Mouse (Mus musculus) lung, postnatal 14 days (tissue): ENCODE results near the gene Efna3.

Source experiments
- DNase-seq: peaks from one replicate; pipeline ENCODE4 v3.0.0; 2021

Efna3 gene

DNA sequence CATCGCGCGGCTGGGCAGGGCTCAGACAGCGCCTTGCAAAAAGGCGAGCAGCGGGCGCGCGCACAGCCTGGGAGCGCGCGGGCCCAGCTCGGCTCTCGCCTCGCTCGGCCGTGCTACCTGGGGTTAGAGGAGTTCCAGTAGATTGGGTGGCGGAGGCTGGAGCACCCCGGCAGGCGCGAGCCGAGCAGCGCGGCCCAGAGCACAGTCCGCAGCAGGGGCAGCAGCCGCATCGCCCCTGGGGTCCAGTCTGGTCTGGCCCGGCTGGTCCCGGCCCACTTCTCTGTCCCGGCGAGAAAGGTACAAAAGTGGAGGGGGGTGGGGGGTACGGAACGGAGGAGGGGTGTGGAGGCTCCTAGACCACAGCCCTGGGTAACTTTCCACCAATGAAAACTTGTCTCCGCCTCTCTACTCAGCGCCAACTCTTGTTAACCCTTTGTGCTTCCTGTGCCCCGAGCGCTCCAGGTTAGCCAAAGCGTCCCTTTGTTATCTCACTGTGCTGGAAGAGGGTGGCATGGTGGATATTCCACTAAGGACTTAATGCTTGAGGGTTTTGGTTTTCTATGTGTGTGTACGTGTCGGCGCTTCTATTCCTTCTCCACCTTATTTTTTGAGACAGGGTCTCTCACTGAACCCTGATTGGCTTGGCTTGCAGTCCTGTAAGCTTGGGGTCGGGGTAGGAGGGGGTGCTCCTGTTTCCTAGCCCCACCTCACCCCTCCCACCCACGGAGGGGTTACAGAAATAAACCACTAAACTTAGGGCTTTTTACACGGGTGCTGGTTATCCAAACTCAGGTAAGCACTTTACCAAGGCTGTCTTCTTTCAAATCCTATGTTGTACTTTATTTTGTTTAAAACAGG is 15.2 kb upstream of the Efna3 start, which contains the start of gene Efna4:
Gene Efna4 (minus strand): TSS at position 308 of the 858 bp plus-strand sequence.
- peak; percentile 58 for DNase-seq

DNA sequence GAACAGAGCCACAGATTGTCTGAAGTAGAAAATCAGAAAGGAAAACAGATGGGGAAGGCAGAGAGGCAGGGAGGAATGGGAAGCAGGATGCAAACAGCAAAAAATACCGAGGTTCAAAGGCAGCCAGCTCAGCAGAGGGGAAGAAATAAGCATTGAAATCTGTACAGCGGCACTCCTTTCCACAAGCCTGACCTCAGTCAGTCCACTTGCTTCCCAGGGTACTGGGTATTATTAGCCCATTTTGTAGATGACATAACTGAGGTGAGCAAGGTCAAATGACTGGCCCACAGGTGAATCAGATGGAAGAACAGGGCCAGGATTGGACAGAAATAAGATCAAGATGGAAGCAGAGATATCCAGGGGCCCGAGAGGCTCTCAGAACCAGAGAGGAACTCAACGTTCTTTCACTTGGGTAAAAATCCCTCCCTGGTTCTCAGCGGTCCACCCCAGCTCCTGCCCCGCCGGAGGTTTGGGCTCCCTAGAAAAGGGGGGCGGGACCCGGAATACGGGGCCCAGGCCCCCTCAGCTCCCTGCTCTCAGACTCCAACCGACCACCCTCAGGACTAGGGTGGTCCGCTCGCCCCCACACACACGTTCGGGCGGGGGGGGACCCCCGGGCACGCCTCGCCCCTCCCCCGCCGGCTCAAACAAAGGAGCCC is 14.4 kb upstream of the Efna3 start:
- DNase-seq: no peak

DNA sequence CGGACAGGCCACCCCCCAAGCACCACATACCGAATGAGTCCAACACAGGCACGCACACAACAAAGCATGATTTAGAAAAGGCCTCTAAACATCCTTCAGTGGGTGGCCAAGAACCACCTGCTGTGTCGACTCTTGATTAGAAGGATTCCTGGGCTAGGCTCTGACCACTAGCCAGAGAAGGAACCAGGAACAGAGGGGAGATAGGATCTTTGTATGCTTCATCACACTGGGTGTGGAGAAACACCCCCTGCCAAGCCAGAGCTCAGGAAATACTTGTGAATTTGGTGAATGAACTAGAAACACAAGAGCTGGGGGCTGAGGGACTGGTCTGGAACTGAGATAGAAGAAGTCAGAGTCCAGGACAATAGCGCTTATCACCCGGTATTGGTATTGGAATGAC is 13.8 kb upstream of the Efna3 start:
- DNase-seq: no peak

DNA sequence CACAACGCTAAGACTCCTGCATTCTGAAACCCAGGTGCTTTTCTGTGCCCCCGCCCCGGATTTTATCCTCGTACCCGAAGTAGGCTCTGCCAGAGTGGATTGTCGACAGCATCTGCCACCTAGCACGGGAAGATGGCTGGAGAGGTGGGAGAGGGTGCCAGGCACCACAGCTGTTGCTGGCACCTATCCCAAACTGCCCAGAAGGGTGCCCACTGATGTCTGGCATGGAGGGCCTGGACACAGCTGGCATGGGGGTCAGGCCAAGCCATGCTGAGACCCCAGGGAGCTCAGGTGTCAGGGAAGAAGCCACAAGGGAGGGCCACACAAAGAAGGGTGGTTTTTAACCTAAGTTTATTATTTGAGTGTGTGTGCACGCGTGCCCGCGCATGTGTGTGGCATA is 10.3 kb upstream of the Efna3 start:
- DNase-seq: no peak

DNA sequence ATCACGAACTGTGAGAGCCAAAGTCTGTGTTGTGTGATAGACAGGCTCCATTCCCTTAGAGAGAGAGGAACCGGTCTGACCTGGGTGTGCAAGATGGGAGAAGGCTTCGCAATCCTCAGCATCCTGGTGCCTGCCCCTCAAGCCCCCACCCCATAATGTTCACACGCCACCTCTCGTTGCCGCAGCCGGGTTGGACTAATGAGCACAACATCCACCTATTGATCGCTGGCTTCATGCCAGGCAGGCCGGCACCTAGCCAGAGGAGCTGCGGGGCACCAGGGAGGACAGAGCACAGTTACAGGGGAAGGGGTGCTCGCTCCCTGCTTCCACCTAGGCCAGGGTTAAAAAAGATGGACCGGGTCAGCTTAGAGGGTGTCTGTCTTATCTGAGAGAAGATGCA is 9.7 kb upstream of the Efna3 start:
- DNase-seq: no peak

DNA sequence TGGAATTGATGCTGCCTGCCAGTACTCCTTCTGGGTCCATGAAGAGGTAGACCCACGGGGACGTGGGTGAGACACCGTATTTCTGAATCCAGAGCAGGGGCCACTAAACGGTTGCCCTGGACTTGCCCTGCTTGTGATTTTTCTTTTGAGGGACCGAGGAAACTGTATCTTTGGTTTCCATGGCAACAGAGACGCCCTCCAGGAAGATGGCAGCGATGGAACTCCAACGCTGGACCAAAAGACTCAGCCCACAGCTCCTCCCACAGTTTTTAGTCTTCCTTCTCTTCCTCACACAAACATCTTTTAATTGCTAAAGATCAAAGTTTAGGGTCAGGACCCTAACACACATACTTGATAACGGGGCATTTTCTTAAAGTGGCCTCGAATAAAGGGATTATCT is 9.2 kb upstream of the Efna3 start:
- DNase-seq: no peak

DNA sequence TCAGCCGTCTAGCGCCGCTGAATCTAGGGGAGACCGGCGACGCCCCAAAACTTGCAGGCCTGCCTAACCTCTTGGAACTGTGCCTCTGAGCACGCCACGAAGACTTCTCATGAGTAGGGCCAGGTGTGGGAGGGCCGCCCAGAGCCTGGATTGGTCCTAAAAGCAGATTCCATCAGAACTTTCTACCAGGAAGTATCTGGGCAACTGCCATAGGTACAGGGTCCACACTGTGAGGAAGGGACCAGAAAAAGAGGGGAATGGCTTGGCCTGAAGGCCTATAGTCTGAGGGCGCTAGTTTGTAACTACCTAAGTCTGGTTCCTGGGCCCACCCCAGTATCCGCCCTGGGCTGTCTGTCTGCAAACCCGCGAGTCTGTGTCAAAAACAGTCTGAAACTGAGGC is 8.8 kb upstream of the Efna3 start:
- no peak for DNase-seq

DNA sequence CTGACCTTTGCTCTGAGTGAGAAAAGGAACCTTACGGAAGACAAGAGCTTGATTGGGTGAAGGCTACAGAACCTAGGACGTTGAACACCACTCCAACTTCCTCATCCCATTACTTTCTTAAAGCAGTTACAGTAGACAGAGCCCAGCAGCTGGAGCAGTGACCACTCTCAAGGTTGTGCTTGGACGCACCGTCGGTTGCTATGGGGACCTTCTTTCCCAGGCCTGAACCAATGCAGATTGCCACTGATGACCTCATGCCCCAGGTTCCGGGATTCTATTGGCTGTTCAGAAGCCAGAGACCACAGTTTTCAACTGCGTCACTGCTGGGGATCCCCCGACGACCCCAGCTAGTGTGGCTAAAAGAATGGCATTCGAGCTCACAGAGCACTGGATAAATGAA is 8.2 kb upstream of the Efna3 start:
- DNase-seq: no peak

DNA sequence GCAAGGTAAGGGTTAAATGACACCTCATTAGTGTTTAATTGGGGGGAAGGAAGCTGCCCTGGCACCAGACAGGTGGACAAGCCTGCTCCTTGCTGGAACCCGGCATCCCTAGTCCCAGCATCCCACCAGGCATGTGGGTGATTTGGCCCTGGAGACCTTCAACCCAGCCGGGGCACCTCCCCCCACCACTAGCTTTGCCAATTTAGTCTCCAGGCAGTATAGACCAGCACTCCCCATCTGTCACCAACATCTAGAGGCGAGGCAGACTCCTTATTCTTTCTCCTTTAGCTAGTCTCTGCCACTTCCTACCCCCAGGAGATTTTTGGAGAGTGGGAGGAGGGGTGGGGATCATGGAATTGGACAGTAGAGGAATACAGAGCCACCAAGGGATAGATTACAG is 7.6 kb upstream of the Efna3 start:
- no peak for DNase-seq

DNA sequence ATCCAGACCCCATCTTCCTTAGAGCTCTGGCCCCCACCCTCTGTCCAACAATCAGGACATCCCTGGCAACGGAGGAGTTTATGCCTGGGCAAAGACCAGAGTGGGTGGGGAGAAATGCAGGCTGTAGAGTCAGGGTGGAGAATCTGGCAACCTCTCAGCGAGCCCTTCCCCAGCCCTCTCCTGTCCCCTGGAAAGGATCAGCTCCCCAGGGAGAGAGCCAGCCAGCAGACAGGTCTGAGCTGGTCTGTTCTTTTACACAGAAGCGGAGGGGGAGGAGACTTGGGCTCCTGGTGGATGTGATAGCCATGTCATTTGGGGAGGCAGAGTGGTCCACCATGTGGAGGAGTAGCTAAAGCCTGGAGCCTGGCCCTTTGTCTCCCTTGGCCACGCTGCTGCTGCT is 5.9 kb upstream of the Efna3 start:
- DNase-seq: no peak

DNA sequence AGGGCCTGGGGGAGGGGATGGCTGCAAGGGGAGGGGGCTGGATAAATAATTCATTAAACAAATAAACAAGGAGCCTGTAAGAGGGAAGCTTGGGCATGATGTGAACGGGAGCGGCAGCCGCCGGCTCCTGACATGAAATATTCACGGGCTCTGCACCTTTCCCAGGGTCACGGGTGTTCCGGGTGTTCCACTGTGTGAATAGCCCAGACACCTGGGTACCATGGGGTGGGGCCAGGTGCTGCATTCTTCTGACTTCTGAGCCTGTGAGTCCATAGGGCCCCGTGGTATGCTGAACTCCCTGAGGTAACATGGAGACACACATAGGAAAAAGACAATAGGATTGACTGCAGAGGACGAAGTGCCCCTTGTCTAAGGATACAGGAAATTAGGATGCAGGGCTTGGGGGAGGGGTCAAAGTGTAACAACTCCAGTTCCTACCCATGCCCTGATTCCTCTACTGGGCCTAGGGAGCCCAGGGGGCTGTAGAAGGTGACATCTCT is 4.7 kb upstream of the Efna3 start:
- no peak for DNase-seq

DNA sequence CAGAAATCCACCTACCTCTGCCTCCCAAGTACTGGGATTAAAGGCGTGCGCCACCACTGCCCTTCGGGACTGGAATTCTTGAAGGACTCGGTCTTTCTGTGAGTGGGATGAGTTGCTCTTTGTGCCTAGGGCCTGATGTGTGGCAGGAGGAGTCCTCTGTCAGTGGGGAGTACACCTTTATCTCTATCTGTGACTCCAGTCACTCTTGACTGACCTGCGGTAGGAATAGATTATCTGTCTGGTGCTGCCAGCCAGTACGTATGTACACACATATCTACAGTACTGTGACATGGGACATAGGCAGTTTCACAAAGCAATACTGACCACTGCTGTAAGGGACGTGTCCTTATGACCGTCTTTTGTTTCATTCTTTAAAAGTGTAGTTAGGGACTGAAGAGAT is 3.1 kb upstream of the Efna3 start:
- DNase-seq: no peak

DNA sequence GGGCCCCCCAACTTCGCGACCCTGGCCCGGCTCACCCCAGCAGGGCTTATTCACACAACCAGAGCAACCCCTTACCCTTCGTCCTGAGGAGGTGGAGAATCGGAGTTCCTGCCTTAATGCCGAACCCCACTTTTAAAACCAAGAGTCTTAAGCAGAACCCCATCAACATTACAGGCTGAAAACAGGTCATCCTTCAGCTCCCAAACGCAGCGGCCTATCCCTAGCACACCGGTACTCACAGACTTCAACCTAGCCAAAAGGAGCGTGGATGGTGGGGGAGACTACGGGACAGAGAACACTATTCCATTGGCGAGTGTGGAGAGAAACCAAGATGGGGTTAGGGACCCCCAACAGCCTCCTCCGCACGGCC is 649 bp downstream of the Efna3 start:
- no peak for DNase-seq

DNA sequence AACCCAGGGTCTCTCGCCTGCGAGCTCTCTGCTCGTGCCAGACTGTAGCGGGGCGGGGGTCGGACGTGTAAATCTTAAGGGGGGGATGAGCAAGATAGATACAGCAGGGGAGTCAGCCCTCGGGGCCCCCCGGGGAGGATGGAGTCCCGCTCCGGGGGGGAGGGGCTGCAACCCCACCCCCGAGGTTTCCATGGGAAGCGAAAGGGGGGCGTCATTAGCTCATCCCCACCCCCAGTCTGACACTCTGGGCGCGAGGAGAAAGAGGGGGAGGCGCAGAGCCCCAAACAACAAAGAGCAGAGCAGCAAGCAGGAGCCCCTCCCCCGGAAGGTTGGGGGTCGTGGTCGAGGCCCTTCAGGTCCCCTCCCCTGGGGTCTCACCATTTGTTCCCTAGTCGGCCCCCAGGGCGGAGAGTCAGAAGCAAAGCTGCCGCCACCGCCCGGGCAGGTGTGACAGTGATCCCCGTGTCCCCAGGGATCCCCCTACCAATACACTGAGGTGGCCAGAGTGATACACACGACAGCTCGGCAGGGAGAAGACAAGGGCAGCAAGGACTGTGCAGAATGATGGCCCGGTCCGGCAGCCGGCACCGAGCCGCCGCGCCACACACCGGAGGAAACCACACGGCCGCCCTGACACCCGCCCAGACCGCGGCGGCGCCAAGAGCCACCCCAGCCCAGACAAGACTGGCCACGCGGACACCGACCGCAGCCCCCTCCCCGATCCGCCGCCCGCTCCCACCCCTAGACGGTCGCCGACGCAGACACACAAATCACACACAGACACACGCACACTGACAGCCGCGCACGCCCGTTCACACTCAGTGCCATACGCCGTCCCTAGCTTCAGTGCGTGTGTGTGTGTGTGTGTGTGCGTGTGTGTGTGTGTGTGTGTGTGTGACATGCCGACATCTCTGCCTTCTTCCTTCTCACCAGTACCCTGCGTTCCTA is 1.3 kb downstream of the Efna3 start:
- no peak for DNase-seq

DNA sequence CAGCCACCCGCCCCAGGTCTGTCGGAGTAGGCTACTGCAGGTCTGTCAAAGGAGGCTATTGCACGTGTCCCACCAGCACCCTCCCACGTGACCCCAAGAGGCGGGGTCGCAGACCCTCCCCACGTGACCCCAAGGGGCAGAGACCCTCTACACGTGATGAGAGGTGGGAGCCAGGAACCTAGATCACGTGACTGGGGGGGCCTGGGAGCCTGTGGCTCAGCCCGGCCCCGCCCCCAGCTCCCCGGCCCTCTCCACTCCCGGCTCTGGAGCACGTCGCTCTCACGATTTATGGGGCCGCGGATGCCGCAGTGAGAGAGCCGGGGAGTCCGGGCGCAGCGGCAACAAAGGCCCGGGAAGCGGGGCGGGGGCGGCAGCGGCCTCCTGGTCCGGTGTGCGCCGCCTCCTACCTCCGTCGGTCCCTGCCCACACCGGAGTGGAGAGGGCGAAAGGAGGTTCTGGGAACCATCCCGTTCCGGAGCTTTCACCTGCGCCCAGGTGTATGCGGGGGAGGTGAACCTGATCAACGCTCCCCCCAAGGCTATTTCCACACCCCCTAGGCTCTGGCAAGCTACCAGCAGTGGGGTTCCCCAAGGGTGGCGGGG is 2.1 kb downstream of the Efna3 start:
- DNase-seq: no peak

DNA sequence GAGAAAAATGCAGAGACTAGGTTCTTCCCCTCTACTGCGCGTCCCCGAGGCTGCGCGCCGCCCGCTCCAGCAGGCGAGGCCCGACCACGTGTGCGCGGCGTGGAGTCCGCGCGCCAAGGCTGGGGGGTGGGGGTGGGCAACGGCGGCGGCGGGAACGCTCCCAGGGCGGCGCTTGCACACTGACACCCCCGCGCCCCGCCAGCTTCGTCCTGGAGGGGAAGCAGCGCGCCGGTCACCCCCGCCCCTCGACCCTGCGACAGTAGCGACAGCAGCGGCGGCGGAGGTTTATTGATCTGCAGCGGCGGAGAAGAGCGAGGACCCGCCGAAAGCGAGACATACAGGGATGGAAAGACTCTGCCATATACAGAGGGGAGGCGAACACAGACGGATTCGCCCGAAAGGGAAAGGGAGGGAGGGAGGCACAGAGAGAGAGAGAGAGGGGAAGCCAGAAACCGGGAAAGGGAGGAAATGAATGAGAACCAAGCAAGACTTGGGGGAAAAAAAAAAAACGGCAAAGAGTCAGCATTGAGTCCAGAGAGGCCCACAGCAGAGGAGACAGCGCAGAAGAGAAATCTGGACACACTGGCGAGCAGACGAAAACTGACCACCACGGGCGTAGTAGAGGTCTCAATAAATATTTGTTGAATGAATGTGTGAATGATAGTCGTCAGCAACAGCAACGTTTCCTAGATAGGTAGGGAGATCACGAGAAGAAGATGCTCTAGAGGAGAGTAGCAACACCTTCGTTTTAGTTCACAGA is 3.0 kb downstream of the Efna3 start:
- DNase-seq: no peak

DNA sequence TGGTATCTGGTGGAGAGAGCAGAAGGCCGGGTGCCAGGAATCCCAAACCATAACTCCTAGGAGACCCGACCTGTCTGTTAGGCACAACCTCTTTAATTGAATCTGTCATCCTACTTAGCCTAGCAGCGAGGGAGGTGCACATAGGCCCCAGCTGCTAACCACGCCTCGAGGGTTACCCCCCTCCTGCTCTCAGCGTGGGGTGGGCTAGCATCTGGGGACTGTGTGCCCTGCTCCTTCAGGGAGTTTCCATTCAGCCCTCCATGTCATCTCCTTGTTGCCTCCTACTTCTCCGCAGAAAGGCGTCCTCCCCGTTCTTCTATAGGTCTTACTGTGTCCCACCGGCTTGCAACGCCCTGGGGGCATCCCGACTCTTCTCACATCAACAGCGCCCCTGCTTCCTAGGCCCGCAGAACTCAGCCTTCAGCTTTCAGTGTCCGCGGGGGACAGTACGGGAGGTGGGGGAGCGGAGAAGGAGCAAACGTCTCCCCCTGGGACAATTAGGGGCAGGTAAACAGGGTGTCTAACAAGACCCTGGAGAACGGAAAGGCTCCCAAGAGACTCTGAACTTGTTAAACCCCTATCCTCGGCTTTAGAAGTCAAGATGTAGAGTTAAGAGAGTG is 3.7 kb downstream of the Efna3 start:
- no peak for DNase-seq

DNA sequence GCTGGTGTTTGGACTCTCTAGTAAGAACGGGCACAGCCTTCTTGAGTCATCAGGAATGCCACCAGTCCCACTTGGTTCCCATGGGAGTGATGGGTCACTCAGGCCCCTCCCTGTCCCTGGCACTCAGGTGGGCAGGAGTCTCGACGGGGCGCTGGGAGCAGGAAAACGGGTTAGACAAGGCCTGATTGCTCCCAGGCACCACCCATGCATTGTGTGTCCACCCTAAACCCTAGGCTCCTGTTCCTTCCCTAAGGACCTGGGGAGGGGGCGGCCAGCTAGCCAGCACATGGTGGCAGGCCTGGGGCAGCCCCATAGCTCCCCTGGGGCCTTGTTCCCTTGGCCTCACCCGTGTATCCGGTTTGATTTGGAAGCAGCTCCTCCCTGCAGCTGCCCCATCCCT is 4.4 kb downstream of the Efna3 start:
- no peak for DNase-seq

DNA sequence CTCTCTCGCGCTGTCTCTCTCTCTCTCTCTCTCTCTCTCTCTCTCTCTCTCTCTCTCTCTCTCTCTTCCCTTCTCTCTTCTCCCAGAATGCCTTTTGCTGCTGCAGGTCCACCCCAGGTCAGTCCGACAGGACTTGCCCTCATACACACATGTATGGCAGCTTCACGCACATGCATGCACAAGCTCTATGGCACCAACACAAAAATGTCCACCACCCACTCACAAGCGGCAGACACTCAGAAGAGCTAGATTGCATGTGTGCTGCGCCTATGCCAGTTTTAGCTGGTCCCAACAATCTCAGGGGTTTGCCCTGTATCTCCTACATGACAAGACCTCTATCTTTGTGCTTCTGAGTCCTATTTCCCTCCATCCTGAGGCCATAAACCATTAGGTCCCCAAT is 5.5 kb downstream of the Efna3 start:
- no peak for DNase-seq

DNA sequence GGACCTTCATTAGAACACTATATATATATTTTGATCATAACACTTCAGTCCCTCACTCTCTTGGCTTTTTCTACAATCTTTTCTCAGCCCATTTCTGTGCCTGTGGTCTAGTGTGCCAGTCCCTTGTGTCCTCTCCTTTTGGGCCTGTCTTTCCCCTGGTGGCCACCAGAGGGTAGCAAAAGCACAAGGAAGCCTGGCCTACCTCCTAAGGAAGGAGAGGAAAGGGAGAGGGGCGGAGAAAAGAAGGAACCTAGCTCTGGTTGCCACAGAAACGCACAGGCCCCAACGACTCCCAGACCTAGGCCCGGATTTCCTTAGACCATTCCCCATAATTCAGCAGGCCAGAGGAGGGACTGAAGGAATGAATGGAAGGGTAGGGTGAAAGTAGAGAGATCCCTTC is 5.9 kb downstream of the Efna3 start:
- peak; percentile 90 for DNase-seq
